Mouse (Mus musculus): ENCODE measurements around the gene Ttll4.

DNA sequence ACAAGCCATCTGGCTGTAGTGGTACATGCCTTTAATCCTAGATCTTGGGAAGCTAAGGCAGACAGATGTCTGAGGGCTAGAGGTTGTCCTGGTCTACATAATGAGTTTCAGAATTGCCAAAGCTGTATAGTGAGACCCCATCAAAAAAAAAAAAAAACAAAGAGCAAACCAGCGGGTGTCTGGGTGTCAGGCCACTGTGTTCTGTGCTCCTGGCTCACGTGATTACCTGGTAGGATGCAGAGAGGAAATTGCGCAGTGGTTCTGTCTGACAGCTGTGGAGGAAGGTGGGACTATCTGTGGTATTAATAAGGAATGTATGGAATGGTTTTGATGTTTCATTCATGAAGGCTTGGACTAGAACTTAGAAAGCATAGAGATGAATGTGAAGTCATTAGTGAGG, 15.3 kb downstream of the Ttll4 start:
- no peak for TF ChIP-seq CTCF (IDR thresholded peaks at IDR 0.05; ENCODE audit: low read depth)
- no peak for TF ChIP-seq EP300 (IDR thresholded peaks at IDR 0.05; ENCODE audit: low read depth)

Data from heart, postnatal 0 days (tissue).